Mouse (Mus musculus): ENCODE measurements around the gene Map2k5. TPM values are rescaled to one million over a fixed set of nuclear protein-coding genes. Genes with fewer than 3 reads are reported as not detected.

The Map2k5 gene
- polyA plus RNA-seq, 2 experiments from 2014 or later = 7.3 to 12.5 TPM

DNA sequence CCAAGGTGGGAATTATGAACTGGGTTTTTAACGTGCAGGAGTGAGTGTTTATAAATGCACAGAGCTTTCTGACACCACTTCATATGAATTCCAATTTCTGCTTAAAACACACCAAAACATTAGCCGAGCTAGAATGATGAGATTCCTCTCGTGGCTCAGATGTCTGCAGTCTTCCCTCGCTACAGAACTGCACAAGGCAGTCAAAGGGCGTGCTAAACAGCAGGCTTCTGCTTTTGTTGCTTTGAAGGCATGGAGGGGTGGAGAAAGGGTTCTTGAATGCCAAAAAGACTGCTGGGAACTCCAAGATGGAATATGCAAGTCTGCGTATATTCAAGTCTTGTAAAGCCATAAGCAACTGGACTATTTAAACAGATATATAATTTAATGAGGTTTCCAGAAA, 38.4 kb downstream of the Map2k5 start:
- no peak for ATAC-seq

DNA sequence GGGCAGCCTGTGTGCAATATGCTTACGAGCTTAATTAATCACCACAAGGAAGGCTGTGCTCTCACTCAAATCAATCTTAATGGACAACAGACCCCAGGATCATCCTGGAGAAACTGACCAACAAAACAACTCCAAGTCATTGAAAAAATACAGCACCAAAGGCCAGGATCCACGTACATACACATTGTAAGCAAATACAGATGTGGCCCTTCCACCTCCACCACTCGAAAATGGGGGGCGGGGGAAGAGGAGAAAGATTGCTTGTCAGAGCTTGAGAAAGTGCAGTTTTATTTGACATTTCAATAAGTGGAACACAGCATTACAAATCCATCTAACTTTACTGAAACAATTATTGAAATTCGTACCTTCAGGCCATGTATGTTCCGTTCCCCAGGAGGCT, 39.0 kb downstream of the Map2k5 start:
- no peak for ATAC-seq

DNA sequence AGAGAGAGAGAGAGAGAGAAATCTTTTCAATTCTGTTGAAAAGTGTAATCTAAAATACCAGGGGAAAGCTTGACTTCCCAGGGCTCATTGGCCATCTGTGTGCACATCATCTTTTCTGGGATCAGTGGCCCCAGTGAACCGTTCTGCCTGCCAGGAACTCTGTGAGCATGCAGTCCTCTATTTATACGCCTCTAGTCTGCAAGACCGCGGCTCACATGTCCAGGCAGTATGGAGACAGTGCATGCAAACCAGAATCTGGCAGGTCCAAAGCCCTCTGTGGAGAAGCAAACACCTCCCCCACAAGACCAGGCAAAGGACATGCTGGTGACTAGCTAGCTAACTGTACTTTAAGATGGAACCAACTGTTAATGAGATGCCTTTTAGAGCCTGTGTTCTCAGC, 41.9 kb downstream of the Map2k5 start:
- no peak for ATAC-seq

DNA sequence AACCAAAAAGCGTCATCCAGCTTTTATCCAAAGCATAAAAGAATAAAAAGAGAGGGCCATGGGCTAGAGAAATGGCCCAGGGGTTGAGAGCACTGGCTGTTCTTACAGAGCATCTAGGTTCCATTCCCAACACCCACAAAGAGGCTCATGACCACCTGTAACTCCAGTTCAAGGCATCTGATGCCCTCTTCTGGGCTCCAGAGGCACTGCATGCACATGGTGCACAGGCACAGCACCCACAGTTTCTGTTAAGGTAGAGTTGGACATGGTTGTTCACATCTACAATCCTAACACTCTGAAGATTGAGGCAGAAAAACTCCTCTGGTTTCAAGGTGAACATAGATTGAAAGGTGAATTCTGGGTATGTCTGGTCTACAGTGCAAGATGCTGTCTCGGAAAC, 44.6 kb downstream of the Map2k5 start:
- no peak for ATAC-seq

DNA sequence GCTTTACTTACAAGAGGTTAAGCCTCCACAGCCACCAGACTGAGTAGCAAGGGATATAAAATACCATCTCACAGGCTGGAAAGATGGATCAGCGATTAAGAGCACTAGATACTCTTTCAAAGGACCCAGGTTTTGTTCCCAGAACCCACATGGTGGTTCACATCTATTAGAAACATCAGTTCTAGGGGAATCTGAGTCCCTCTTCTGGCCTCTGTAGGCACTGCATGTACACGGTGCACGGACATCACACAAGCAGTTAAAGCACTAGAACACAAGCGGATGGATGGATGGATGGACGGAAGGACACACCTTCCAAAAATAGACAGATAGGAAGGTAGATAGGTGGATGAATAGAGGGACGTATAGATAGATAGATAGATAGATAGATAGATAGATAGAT, 46.5 kb downstream of the Map2k5 start:
- no peak for ATAC-seq

DNA sequence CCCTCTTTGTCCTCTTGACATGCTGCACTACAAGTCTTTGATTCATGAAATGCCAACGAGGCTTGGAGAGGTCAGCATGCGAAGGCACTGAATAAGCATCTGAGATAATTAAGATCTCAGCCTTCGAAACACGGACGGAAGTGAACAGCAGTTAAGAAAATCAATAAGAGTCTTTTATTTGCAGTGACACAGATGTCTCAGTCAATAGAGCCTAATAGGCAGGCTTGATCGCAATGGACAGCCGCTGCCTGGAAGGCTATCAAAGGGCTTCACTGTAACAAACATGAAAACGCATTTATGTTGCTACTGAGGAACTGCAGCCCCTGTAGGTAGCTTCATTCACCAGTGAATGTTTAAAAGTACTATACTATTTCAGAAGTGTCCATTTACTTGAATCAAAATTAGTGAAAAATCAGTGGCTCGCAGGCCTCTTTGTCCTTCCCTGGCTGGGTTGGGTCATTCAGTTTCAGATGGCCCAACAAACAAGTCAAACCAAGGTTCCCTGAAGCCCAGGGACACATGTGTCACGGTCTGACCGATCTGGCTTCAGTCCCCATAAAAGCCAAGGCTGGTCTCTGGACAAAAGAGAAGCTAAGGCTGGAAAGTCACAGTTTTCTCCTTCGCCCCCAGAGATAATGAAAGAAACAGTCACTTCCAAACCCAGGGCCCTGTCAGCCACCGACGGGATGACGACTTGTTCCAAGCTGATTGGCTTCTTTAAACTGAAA, 48.6 kb downstream of the Map2k5 start:
- ATAC-seq = no peak

DNA sequence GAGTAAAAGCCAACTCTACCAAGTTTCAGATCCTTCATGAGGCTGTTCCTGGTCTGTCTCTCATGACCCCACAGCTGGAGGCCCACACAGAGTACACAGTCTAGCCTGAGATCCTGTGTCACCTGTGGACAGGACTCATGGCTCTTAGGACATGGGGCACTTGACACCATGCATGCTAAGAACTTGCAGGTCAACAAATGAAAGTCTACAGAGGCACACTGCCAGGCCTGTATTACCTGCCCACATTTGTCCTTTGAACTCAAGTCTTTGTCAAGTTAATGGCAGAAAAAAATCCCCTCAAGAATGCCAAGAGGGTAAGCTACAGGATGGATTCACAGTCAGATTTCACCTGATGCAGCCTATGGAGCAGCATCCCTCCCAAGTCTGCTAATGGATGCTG, 62.5 kb downstream of the Map2k5 start:
- no peak for ATAC-seq

DNA sequence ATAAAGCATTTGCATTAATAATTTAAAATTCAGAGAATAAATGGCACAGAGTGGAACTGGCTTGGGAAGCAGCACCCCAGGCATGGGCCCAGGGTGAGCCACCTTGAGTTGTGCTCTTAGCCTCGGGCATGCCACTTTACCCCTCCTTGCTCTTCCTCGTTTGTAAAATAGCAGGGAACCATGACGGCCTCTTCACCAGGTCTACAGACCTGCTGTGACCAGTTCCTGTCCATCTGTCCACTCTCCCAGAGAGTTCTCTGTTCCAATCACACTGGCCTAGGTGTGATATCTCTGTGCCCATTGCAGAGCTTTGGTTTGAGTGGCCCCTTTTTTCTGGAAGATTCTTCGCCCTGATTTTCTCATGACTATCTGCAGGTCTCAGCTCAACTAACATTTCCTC, 63.6 kb downstream of the Map2k5 start:
- ATAC-seq = no peak

DNA sequence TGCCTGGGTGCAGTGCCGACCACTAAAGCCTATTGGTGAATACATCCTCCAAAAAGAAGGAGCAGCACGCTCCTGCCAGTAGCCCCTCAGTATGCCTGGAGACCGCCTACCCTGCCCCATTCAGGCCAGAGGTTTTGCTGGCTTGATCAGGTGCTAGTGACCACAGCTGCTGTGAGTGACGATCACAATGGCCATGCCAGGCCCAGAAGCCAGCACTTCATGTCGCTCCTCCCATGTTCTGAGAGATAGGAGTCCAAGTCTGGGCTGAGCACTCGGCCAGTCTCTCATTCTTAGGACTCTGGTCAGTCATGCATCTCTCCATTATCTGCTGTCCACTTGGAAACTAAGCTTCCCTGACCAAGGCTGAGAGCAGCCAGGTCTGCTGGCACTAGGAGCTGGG, 67.7 kb downstream of the Map2k5 start:
- ATAC-seq = no peak

DNA sequence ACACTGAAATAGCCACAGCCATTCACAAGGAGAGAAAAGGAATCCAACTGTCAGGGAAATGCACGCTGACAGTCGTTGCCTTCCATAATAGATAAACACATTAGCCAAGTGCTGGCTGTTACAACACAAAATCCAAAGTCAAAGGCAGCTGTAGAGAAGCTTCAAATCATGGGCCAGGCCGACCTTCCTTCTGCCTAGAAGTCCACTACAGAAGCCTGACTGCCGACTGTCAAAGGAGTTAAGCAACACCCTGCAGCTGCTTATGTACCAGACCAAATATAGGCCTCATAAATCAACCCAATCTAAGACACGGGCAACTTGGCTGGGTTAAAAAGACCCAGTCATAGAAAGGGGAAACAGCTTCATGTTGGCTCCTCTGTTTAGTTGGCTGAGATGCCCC, 68.7 kb downstream of the Map2k5 start:
- ATAC-seq = no peak

DNA sequence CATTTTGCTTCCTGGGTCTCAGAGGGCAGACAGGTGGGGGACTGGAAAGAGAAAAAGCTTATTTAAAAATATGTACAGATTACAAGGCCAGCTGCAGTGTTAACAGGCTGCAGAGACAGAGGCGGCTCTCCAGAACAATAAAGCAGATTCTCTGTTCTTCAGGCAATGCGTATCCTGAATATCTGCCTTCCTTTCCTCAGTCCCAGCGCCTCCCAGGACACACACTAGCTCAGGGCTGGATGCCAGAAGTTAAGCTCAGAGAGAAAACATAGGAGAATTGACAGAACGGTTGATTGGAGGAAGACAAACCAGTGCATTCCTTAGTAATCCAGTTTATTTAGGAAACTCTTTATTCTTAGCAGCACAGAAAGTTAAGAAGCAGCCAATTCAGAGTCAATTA, 69.3 kb downstream of the Map2k5 start:
- no peak for ATAC-seq

DNA sequence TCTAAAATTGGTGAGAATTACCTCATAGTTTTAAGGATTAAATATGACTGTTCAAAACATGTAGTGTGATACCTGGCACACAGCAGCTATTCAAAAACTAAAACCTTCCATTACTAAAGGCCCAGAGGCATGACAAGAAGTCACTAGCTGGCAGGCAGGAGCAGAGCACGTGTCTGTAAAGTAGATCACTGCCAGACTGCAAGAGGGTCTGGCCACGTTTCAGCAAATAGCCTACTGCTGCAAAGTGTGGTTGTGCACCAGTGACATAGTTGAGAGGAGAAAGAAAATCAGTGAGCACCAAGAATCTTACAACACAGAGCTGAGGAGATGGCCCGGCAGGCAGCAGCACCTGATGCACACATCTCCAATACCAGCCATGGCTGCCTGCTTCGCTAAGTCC, 75.2 kb downstream of the Map2k5 start:
- ATAC-seq = no peak

DNA sequence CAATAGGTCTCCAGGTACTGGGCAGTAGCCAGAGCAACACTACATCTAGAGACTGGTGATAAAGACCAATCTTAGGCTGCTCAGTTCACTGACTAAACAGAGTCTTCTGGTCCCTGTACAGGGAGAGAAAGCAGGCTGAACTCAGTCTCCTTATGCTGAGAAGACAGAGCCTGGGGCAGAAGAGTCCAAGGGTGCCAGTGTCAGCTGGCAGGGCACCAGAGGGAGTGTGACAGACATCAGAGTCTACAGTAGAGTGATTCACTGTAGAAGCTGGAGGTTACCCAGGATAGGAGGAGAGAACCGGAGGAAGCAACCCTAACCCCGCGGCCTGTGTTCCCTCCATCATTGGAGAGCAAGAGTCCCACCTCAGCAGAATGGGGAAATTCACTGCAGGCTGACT, 79.0 kb downstream of the Map2k5 start:
- ATAC-seq = no peak

DNA sequence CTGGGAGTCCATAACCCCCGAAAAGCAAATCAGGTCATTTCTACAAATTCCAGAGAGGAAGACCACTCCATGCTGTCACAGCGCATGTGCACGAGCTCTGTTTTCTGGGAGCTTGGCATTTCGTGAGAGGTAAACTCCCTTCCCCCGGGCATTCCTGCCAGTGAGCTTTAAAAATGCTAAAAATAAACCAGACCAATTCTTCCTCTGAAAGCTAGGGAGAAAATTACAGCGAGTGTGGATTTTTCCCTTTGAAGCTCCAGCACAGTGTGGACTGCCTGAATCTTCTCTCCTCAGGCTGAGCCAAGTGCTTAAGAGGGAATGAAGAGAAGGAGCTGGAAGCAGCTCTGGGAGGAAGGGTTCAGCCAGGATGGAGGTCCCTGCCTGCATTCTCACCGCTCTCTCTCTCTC, 82.1 kb downstream of the Map2k5 start:
- no peak for ATAC-seq

DNA sequence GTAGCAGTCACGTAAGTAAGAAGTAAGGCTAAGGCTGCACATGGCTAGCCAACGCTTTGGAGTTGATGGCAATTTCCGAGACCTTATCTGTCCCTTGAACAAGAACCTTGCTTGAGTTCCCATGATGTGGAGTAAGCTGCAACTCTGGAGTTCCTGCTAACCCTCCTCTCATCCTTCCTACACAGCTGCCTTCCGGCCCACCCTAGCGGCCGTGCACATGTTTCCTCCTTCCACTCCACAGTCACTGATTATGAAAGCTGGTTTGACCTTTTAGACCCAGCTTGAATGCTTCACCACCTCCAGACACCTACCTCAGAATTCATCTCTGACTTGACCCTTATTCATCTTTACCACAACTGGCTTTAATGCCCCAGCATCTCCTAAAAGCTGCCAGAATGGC, 82.9 kb downstream of the Map2k5 start:
- ATAC-seq = no peak

DNA sequence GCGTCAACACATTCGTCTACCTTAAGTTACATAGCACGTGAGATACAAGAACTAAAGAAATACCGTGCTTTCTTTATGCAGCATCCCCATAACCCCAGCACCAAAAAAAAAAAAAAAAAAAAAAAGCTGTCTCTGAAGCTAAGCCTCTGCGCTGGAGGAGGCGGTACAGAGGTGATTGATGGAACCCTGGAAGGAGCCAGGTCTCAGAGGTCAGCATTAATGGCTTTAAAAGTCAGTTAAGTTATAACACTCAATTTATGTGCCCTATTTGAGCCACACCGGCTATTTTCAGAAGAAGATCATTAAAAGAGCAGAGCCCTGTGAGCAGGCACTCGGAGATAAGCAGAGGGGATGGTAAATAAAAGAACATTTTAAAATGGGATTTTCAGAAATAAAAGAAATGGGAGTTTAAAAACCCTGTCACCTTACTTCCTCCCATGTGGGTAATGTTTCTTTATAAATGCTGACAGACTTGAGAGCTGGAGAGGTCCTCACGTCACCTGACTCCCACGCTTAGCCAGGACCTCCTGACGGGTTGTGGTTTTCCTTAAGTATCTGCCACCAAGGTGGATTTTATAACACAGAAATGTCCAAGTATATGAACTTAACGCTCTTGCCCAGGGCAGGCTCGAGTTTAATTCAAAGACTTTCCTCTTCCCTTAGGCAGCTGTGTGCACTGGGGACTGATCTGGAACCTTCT, 83.8 kb downstream of the Map2k5 start:
- no peak for ATAC-seq

DNA sequence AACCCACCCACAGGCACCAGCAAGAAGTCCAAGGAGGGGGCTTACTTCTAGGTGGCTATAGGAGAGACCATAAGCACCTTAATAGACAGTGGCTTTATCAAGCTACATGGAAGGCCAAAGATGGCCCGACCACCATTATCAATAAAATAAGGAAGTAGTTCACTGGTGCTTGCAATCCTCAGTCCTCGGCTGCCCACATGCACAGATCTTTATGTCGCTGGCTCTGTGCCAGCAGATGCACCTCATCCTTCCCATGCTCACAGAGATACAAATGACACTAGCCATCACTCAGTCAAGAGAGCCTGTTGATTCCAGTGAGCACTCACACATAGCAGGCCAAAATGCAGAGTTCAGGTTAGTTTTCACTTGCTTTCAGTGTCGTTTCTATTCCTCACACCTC, 89.0 kb downstream of the Map2k5 start:
- no peak for ATAC-seq

DNA sequence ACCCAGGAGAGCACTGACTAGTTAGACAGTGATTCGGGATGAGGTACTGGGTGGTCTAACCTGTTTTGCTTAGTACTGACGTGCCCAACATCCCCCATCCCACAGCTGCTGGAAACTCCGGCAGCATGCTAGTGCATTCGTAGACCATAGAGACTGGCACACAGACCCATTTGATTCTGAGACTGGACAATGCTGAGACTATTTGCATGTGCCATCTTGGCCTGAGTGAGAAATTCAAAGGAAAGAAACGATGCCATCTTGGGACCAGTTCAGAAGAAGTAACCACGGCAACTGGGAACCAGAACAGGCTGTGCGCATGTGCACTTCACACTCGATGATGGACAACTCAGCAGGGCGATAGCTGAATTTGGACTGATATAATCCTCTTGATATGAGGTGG, 93.3 kb downstream of the Map2k5 start:
- no peak for ATAC-seq

DNA sequence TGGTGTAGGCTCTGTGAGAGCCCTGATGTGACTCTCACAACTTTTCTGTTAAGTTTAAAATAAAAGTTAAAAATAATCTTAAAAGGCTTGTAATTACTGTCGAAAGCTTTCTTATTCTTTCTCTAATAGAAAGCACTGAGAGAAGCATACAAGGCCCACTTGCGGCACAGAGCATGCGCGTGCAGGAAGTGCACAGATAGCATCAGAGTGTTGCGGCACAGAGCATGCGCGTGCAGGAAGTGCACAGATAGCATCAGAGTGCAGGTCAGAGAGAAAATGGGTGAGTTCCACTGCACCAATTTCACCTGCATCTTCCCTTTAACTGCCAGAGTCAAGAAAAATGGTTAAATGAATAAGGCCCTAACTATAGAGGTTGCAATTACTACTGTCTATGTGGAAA, 95.7 kb downstream of the Map2k5 start:
- peak; percentile 78 for ATAC-seq

DNA sequence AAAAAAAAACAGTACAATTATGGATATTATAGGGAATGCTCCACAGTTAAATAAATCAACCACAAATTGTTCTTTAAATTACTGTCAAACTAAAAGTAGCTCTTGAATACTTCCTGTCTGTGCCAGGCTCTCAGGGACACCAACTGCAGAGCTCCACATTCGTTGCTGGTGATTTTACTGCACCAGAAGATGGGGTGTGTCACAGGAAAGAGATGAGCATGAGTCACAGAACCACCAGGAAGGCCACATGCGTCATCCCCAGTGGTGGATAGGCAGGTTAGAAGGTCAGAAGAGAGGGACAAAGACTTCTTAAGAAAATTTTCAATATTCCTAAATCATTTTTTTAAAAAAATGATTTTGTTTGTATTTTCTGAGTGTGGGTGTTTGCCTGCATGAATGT, 96.6 kb downstream of the Map2k5 start:
- peak; percentile 52 for ATAC-seq

DNA sequence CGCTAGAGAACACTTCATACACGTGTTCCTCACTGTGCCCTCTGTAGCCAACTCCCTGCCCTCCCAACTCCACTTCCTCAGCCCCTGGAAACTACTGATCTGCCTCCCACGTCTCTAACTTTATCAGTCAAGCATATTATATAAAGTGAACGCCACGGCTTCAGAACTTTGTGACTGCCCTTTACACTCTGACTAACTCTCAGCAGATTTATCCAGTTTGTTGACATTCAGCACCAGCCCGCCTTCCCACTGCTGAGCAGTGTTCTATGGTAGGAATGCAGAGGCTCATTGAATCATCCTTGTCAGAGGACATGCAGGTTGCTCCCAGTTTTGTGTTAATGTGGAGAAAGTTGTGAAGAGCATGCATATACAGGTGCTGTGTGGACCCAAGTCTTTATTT, 103.9 kb downstream of the Map2k5 start:
- no peak for ATAC-seq

DNA sequence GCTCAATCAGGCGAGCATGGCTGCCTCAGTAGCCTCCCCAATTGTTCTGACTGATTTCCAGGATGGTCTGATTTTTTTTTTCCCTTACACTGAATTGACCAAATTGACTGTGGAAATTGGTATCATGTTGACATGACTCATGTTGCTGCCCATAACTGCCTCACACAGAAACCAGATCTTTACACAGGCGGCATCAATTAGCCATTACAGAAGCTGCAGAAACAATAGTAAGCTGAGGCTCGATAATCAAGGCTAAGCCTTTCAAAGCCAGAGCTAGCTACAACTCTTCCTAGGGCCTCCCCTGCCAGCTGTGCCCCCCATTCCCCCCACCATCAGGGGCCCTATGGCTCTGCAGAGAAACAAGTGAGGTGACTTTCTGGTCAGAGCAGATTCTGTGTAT, 107.9 kb downstream of the Map2k5 start:
- ATAC-seq = no peak

DNA sequence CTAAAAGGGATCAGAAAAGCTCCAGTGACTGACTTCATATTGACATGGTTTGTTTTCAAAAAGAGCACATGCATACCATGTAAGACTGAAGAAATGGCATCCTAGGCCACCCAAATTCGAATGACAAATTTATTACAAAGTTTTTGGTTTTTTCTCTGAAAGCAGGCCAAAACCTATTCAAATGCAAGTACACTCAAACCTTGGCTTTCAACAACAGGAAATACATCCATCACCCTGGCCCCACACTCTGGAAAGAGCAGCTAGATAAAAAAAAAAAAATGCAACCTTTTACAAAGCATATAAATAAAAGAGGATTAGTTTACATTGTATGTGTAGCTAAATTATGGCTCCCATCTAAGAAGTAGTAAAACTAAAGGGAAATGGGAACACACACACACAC, 114.5 kb downstream of the Map2k5 start:
- no peak for ATAC-seq

DNA sequence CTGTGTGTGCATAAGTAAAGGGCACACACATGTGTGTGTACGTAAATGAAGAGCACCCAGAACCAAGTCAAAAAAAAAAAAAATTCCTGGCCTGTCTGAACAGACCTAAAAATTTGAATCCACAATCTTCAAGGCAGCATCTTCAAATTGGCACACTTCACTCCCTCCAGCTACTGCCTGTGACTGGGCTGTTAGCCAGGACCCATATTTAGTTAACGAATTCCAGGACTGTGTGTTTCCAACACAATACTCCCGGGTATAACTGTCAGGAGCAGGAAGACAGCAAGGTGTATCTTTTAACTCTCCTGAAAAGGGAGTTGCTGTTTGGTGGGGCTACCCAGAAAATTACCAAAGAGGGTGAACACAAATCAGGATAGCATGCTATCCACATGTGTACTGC, 118.9 kb downstream of the Map2k5 start:
- ATAC-seq = no peak

DNA sequence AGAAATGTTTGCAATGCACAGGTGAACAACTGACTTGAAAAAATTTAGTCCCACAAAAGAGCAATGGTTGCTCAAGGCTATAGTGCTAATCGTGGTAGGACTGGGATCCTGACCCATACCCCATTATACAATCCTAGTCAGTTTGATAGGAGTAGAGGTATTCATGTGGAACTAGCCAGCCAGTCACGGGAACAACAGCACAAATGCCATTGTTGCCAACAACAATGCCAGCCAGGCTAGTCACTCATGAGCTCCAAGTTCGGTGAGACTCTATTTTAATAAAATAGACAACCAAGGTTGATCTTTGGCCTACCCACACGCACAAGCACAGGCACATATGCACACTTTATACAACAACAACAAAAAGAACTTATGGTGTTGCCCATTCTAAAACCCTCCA, 120.0 kb downstream of the Map2k5 start:
- ATAC-seq = no peak
